Mouse (Mus musculus): Measurements from ENCODE around the gene Lrmp.

DNA sequence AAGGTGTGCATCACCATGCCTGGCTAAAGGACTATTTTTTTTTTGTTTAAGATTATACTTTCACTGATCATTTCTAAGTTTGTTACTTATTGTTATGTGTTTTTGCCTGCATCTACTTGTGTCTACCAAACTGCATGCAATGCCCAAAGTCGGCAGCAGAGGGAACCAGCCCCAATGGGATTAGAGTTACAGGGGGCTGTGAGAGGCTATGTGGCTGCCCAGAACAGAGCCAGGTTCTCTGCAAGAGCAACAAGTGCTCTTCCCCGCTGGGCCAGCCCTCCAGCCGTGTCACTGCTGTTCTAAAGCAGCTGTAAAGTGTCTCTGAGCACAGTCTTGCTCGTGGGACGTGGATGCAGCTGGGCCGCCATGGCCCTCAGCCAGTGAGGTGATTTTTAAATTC, 64.2 kb downstream of the Lrmp start:
- peak; percentile 60 for TF ChIP-seq CTCF (IDR thresholded peaks at IDR 0.05; ENCODE audit: control insufficient read depth, insufficient read depth, low read length)
- no peak for TF ChIP-seq POLR2A (IDR thresholded peaks at IDR 0.05; ENCODE audit: borderline replicate concordance, control insufficient read depth, low read depth, low read length)

All from bone marrow, adult 2 months (tissue).